Mouse (Mus musculus): ENCODE measurements around the gene L3mbtl3.

The L3mbtl3 gene

GRCm38 (mm10) chr10:26375790-26376545 is at the start of gene L3mbtl3:
TSS of gene L3mbtl3 (minus strand) at chr10:26375971.
- peak; percentile 83 for DNase-seq (ENCODE audit: low spot score)

DNA sequence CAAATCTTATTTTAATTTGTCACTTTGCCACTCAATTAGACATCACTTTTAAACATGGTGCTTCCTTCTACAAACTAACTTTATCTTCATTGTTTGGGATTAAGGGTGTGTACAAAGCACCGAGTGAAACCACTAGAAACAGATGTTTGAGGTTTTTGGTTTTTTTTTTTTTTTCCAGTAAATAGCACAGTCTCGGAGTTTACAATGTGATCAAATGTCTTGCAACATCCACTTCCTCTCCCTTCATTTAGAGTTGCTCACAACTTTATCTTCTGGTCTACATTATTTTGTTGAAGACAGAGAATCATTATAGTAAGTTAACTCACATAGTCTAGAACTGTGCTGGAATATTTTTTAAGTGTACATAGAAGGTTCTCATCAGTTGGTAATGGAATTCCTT is 45.4 kb upstream of the L3mbtl3 start:
- DNase-seq (ENCODE audit: low spot score), result no peak

DNA sequence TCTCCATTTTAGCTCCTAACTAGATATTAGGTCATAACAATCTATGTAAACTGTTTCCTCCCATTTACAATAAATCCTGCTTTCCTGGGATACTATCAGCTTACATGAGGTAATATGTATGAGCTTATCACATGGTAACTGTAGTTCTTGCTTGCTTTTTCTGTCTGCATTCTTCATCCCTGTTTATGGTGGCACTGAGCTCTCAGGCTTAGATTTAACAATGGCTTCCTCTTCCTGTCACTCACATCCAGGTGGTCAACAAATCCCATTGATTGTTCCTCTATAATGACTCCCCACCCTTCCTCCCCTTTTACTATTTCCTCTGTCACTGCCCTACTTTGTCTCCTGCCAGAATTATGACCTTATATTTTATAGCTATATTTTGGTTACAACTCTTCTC is 12.9 kb upstream of the L3mbtl3 start:
- DNase-seq (ENCODE audit: low spot score), result no peak

- no peak for DNase-seq (ENCODE audit: low spot score)
Measured at GRCm38 (mm10) chr10:26377332-26377602, 1.5 kb upstream of the L3mbtl3 start.

DNA sequence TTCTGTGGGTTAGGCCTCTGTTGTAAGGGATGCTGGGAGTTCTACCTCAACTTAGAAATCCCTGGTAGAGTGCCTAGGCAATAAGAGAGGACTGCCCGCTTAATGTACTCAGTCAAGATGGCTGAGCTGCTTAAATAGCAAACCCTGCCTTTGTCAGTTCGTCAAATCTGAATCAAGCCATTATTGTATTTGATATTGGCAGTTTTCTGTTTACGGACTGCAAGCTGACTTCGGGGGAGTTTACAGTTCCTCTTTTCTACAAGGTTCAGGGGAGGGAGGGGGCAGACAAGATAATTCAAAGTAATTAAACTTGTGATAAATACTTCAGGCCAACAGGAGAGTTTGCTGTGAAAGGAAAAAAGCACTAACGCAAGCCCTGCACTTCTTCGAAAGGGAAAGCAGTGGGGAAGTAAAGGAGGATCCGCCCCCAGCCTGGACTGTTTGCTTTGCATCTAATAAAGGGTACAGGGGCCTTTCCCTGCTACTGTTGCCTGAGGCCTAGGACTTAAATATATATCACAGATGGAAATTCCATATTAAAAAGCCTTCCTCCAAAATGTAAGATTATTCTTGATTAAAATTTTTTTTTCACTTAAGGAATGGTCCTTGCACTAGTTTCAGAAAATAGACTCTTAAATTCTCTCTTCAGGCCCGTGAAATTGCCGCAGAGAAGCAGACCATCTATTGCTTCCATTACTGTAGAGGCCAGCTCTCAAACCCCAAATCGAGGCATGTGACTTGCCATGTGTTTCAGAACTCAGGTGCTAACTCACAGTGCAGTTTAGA is 968 bp upstream of the L3mbtl3 start:
- no peak for DNase-seq (ENCODE audit: low spot score)

GRCm38 (mm10) chr10:26375351-26375751 is 420 bp downstream of the L3mbtl3 start:
- no peak for DNase-seq (ENCODE audit: low spot score)

DNA sequence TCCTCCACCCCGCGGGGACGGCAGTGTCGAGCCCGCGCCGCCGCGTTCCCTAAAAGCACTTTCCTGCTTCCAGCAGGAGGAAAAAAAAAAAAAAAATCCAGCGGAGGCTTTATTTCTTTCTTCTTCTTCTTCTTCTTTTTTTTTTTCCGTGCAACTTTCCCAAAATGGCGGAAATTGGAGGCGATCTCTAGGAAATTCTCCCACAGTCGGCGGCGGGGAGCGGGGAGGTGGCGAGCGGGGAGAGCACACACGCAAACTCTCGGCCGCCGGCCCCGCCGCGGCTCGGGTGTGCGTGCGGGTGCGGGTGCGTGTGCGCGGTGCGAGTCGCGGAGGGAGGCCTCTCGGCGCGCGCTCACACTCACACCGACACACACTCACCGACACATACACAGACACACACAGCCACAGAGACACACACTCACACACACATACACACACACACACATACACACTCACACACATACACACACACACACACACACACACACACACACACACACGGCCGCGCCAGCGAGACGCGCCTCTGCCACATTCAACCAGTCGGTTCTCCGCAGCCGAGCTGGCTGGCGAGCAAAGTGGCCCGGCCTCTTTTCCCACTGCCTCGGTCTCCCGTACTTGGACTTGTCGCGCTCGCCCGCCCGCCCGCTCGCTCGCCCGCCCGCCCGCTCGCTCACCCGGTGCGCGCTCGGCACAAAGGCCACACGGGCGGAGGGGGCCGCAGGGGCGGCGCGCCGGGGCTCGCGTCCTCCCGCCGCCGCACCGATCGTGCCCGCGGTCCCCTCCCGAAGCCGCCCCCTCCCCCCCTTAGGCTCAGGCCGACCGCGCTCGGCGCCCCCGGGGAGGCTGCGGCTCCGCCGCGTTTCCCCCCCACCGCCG is 1.1 kb downstream of the L3mbtl3 start:
- DNase-seq (ENCODE audit: low spot score), result peak; percentile 45

DNA sequence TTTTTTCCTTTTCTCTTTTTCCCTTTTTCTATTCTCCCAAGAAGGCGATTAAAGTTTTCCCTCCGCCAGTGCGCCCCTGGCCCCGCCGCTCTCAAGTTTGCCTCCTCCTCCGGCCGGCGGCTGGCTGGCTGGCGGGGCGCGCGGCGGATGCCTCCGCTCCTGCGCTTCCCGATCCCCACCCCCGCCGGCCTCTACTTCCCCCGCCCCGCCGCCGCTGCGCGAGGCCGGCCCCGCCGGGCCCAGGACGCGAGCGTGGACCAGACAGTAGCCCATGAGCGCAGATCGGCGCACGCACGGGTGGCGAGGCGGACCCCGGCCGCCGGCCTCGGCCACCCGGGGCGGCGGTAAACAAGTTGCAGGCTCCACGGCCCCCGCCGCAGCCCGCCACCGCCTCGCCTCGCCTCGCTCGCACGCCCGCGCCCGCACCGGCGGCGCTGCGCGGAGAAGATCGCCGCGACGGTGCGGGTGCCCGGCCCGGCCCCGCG is 1.8 kb downstream of the L3mbtl3 start:
- DNase-seq (ENCODE audit: low spot score), result peak; percentile 25

DNA sequence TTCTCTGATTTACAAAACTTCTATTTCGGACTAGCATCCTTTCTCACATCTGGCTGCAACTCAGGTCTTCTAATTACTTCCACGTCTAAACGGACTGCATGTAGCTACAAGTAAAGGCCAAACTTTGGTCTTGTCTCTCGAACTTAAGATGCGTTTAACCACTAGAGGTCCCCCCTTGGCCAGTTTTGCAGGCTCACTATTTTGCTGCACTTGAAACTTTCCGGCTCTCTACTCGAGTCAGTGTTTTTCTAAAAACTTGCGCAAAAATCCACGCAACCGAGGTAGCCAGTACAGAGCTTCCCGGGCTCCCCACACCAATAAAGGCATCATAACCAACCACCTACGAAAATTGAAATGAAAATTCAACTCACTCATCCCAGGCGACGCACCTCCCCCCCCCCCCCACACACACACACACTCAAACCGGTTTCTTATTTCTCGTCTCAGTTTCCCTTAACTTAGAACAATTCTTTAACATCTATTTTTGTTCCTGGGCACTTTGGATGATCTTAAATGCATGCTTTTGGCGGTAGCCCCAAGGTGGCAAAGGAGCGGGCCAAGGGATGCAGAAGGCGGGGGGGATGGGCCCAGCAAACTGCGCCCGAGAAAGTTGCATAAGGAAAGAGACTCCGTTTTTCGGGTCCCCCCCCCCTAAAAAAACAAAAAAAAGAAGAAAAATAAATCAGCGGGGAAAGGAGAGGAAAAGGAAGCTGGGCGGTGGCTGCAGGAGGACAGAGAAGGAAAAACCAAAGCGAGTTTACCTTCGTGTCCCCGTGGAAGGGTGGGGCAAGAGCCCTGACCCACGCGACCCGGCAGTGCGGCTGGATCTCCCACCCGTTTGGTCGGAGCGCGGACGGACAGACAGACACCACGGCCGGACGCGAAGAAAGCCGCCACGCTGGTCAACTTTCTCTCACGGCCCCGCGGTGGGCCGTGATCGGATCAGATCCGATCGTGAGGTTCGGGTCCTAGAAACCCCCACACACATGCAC is 2.5 kb downstream of the L3mbtl3 start:
- peak; percentile 86 for DNase-seq (ENCODE audit: low spot score)

DNA sequence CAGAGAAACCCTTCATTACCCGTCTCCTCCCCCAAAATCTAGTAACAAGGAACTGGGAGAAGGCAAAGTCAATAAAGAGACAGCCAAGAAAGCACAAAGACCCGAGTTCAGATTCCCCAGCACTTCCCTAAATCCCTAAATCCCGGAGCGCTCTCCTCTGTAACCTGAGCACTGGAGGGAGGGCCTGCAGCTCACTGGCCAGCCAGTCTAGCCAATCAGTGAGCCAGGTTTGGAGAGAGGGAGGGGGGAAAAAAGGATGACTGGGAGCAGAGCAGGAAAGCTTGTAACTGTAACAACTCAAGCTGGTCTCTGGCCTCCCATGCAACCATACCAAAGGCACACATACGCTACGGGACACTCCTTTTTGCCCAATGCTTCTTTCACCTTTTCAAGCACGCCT is 4.4 kb downstream of the L3mbtl3 start:
- DNase-seq (ENCODE audit: low spot score), result no peak

DNA sequence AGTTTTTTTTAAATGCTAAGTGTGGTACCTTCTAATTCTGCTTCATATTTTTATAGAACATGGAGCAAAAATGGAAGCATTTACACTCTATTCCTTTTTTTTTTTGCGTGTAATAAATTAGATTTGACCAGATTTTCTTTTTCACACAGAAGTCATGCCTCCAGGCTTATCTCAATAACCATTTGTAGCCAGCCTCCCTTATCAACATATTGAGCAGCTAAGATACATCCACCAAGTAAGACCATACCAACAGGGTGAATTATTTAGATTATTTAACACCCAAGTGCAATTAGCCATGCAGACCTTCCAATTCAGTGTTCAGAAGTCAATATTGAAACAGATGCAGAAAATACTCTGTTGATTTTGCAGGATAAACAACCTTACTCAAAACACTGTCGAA is 10.8 kb downstream of the L3mbtl3 start:
- DNase-seq (ENCODE audit: low spot score), result no peak

GRCm38 (mm10) chr10:26364326-26364856 is 11.4 kb downstream of the L3mbtl3 start:
- DNase-seq (ENCODE audit: low spot score), result no peak

GRCm38 (mm10) chr10:26363605-26364004 is 12.2 kb downstream of the L3mbtl3 start:
- no peak for DNase-seq (ENCODE audit: low spot score)

DNA sequence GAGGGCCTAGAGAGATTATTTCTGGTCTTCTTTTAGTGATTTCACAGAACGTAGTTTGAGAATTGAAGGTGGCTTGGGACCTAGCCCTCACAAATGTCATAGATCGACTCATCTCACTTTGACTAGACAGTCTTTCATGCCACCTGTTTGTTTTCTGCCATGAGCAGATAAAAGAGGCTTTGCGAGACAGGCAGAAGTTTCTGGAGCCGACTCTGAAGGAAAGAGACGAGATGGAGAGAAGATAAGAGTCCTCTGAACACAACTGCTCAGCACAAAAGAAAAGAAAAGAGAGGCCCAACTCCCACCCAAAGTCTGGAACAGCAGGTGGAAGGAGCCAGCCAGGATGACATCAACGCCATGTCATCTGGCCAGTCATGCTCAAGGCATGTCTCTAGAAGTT is 17.0 kb downstream of the L3mbtl3 start:
- no peak for DNase-seq (ENCODE audit: low spot score)

GRCm38 (mm10) chr10:26358231-26358630 is 17.5 kb downstream of the L3mbtl3 start:
- no peak for DNase-seq (ENCODE audit: low spot score)

DNA sequence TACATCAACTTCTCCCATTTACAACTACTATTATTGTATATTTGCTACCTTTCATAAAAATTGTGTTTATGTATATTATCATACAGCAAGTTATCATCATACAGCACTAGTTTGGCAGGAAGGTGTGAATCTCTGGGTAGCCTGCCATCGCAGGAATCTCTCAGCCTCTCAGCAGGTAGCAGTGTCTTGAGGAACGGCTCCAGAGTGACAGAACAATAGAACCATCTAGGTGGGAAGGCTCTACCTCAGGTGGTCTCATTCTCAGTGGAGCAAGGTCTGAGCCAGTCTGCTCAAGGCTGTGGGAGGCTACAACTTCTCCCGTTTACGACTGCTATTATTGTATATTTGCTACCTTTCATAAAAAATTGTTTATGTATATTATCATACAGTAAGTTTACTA is 22.0 kb downstream of the L3mbtl3 start:
- DNase-seq (ENCODE audit: low spot score), result no peak

DNA sequence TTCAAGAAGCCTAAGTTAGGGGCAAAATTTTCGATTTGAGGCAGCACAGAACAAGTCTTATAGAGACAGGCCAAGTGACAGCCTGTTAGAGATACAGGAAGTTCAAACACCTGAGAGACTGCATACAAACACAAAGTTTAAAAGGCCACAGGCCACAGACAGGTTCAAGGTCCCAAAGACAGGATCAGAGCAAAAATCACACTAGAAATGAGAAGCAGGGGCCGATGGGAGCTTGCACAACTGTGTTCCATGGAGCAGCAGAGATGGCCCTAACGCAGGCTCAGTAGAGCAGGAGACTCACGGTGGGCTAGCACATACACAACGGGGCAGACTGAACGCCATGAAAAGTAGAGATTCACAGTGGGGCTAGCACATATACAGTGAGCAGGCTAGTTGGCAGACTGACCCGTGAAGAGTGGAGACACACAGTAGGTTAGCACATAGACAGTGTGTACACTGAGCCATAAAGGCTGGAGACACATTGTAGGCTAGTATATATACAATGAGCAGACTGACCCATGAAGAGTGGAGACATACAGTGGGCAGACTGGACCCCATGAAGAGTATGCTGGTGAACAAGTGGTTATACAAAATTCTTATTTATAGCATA is 24.5 kb downstream of the L3mbtl3 start:
- no peak for DNase-seq (ENCODE audit: low spot score)

- DNase-seq (ENCODE audit: low spot score), result no peak
Measured at GRCm38 (mm10) chr10:26350153-26350552, 25.6 kb downstream of the L3mbtl3 start.

DNA sequence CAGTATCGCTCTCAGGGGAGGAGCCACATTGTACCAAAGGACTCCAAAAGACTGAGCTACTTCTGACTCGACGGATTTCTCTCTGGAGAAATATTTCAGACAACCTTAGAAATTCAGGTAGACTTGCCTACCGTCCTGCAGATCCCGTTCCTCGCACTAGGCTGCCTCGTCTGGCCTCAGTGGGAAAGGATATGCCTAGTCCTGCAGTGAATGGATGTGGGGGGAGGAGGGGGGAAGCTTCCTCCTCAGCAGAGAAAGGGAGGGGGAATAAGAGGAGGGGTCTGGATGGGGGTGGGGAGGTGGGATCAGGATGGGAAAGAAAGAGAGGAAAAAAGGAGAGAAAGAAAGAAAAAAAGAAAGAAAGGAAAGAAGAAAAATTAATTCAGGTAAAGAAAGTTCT is 28.2 kb downstream of the L3mbtl3 start:
- no peak for DNase-seq (ENCODE audit: low spot score)

- no peak for DNase-seq (ENCODE audit: low spot score)
Measured at GRCm38 (mm10) chr10:26345879-26346278, 29.9 kb downstream of the L3mbtl3 start.

Data from layer of hippocampus, adult 11-12 months (tissue).